Mouse (Mus musculus): ENCODE measurements around the gene Slc3a1. TPM values are rescaled to one million over a fixed set of nuclear protein-coding genes. Genes with fewer than 3 reads are reported as not detected.

Slc3a1 gene
- polyA plus RNA-seq, 1 experiment: 0.77 TPM

GRCm38 (mm10) chr17:85044466-85044865, 16.3 kb downstream of the Slc3a1 start:
- H3K27ac ChIP-seq (ENCODE audit: control insufficient read depth, insufficient read depth, low read depth, low read length): no peak overlapping the region
- no peaks in the 10 kb centered on the region for H3K27me3 ChIP-seq (ENCODE audit: control insufficient read depth, insufficient read depth, low read length)
- peak overlapping the region; percentile 62 for H3K4me3 ChIP-seq (ENCODE audit: control insufficient read depth, low read depth, low read length)
- H3K4me1 ChIP-seq (ENCODE audit: control insufficient read depth, insufficient read depth, low read length): no peaks in the 10 kb centered on the region
- no peaks in the 10 kb centered on the region for H3K36me3 ChIP-seq (ENCODE audit: control insufficient read depth, insufficient read depth, low read length)
- no peak for TF ChIP-seq CTCF (IDR thresholded peaks at IDR 0.05; ENCODE audit: control insufficient read depth, insufficient read depth, insufficient replicate concordance, low read depth, low read length)
- no peak for TF ChIP-seq POLR2A (IDR thresholded peaks at IDR 0.05; ENCODE audit: control insufficient read depth, low read depth, low read length)

- no peak for TF ChIP-seq CTCF (IDR thresholded peaks at IDR 0.05; ENCODE audit: control insufficient read depth, insufficient read depth, insufficient replicate concordance, low read depth, low read length)
- TF ChIP-seq POLR2A (IDR thresholded peaks at IDR 0.05; ENCODE audit: control insufficient read depth, low read depth, low read length): no peak
- no peaks in the 10 kb centered on the region for H3K36me3 ChIP-seq (ENCODE audit: control insufficient read depth, insufficient read depth, low read length)
- H3K4me1 ChIP-seq (ENCODE audit: control insufficient read depth, insufficient read depth, low read length): no peaks in the 10 kb centered on the region
- H3K4me3 ChIP-seq (ENCODE audit: control insufficient read depth, low read depth, low read length): no peak overlapping the region
- H3K27ac ChIP-seq (ENCODE audit: control insufficient read depth, insufficient read depth, low read depth, low read length): no peak overlapping the region
- no peaks in the 10 kb centered on the region for H3K27me3 ChIP-seq (ENCODE audit: control insufficient read depth, insufficient read depth, low read length)
Observed at GRCm38 (mm10) chr17:85045160-85045559, 17.0 kb downstream of the Slc3a1 start.

GRCm38 (mm10) chr17:85048379-85048778, 20.2 kb downstream of the Slc3a1 start:
- no peaks in the 10 kb centered on the region for H3K27me3 ChIP-seq (ENCODE audit: control insufficient read depth, insufficient read depth, low read length)
- H3K27ac ChIP-seq (ENCODE audit: control insufficient read depth, insufficient read depth, low read depth, low read length): no peak overlapping the region
- TF ChIP-seq POLR2A (IDR thresholded peaks at IDR 0.05; ENCODE audit: control insufficient read depth, low read depth, low read length) (no peak), CTCF (IDR thresholded peaks at IDR 0.05; ENCODE audit: control insufficient read depth, insufficient read depth, insufficient replicate concordance, low read depth, low read length) (no peak)

GRCm38 (mm10) chr17:85058276-85058675, 30.1 kb downstream of the Slc3a1 start:
- H3K36me3 ChIP-seq (ENCODE audit: control insufficient read depth, insufficient read depth, low read length): no peaks in the 10 kb centered on the region
- no peaks in the 10 kb centered on the region for H3K4me1 ChIP-seq (ENCODE audit: control insufficient read depth, insufficient read depth, low read length)
- H3K4me3 ChIP-seq (ENCODE audit: control insufficient read depth, low read depth, low read length): no peak overlapping the region
- TF ChIP-seq CTCF (IDR thresholded peaks at IDR 0.05; ENCODE audit: control insufficient read depth, insufficient read depth, insufficient replicate concordance, low read depth, low read length): no peak
- TF ChIP-seq POLR2A (IDR thresholded peaks at IDR 0.05; ENCODE audit: control insufficient read depth, low read depth, low read length): no peak
- no peak overlapping the region for H3K27ac ChIP-seq (ENCODE audit: control insufficient read depth, insufficient read depth, low read depth, low read length)
- no peaks in the 10 kb centered on the region for H3K27me3 ChIP-seq (ENCODE audit: control insufficient read depth, insufficient read depth, low read length)

More at GRCm38 (mm10) chr17:85048379-85048778, 20.2 kb downstream of the Slc3a1 start:
- no peak overlapping the region for H3K4me3 ChIP-seq (ENCODE audit: control insufficient read depth, low read depth, low read length)
- no peaks in the 10 kb centered on the region for H3K36me3 ChIP-seq (ENCODE audit: control insufficient read depth, insufficient read depth, low read length)
- no peaks in the 10 kb centered on the region for H3K4me1 ChIP-seq (ENCODE audit: control insufficient read depth, insufficient read depth, low read length)

DNA sequence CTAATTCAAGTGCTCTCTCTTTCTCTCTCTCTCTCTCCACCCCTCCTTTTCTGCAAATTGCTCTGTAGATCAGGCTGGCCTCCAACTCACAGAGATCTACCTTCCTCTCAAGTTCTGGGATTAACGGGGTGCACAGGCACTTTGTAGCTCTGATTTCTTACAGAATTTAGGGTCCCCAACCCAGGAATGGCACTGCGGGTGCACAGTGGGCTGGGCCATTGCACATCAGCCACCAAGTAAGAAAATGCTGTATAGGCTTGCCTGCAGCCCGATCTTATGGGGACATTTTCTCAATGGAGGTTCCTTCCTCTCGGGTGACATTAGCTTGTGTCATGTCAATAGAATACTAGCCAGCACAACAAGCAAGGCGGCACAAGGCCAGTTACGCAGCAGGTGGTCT, 31.0 kb downstream of the Slc3a1 start:
- TF ChIP-seq POLR2A (IDR thresholded peaks at IDR 0.05; ENCODE audit: control insufficient read depth, low read depth, low read length) (no peak), CTCF (IDR thresholded peaks at IDR 0.05; ENCODE audit: control insufficient read depth, insufficient read depth, insufficient replicate concordance, low read depth, low read length) (no peak)
- Histone ChIP-seq H3K4me3 (ENCODE audit: control insufficient read depth, low read depth, low read length) (no peak overlapping the region), H3K27me3 (ENCODE audit: control insufficient read depth, insufficient read depth, low read length) (no peaks in the 10 kb centered on the region), H3K27ac (ENCODE audit: control insufficient read depth, insufficient read depth, low read depth, low read length) (no peak overlapping the region), H3K4me1 (ENCODE audit: control insufficient read depth, insufficient read depth, low read length) (no peaks in the 10 kb centered on the region), H3K36me3 (ENCODE audit: control insufficient read depth, insufficient read depth, low read length) (peaks cover under 1% of the 10 kb centered on the region; the same call in 1 of the 2 replicates)

GRCm38 (mm10) chr17:85063560-85063959, 35.4 kb downstream of the Slc3a1 start:
- no peaks in the 10 kb centered on the region for H3K27me3 ChIP-seq (ENCODE audit: control insufficient read depth, insufficient read depth, low read length)
- TF ChIP-seq POLR2A (IDR thresholded peaks at IDR 0.05; ENCODE audit: control insufficient read depth, low read depth, low read length): no peak
- no peak for TF ChIP-seq CTCF (IDR thresholded peaks at IDR 0.05; ENCODE audit: control insufficient read depth, insufficient read depth, insufficient replicate concordance, low read depth, low read length)
- H3K4me3 ChIP-seq (ENCODE audit: control insufficient read depth, low read depth, low read length): no peak overlapping the region
- H3K36me3 ChIP-seq (ENCODE audit: control insufficient read depth, insufficient read depth, low read length): peaks cover 4% of the 10 kb centered on the region
- no peaks in the 10 kb centered on the region for H3K4me1 ChIP-seq (ENCODE audit: control insufficient read depth, insufficient read depth, low read length)
- H3K27ac ChIP-seq (ENCODE audit: control insufficient read depth, insufficient read depth, low read depth, low read length): no peak overlapping the region

- H3K36me3 ChIP-seq (ENCODE audit: control insufficient read depth, insufficient read depth, low read length): peaks cover 6% of the 10 kb centered on the region
- TF ChIP-seq CTCF (IDR thresholded peaks at IDR 0.05; ENCODE audit: control insufficient read depth, insufficient read depth, insufficient replicate concordance, low read depth, low read length) (no peak), POLR2A (IDR thresholded peaks at IDR 0.05; ENCODE audit: control insufficient read depth, low read depth, low read length) (no peak)
Observed at GRCm38 (mm10) chr17:85067331-85067730, 39.2 kb downstream of the Slc3a1 start.

DNA sequence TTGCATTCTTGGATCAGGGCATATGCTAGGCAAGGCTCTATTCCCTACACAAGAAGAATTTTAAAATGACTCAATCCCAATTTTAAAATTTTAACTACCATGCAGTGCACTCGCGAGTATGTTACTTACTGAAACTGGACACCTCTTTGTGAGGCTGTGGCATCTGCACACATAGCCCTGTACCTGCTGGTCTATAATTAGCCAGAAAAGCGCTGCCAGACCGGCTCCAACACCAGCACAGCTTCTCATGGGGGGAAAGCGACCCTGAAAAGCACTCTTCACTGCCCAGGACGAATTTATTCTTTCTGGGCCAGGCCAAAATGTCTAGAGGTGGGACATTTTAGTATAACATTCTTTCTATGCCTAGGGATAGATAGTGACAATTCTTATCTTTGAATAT, 42.5 kb downstream of the Slc3a1 start:
- H3K27ac ChIP-seq (ENCODE audit: control insufficient read depth, insufficient read depth, low read depth, low read length): no peak overlapping the region
- no peaks in the 10 kb centered on the region for H3K4me1 ChIP-seq (ENCODE audit: control insufficient read depth, insufficient read depth, low read length)
- no peaks in the 10 kb centered on the region for H3K27me3 ChIP-seq (ENCODE audit: control insufficient read depth, insufficient read depth, low read length)
- H3K4me3 ChIP-seq (ENCODE audit: control insufficient read depth, low read depth, low read length): no peak overlapping the region
- no peak for TF ChIP-seq CTCF (IDR thresholded peaks at IDR 0.05; ENCODE audit: control insufficient read depth, insufficient read depth, insufficient replicate concordance, low read depth, low read length)
- TF ChIP-seq POLR2A (IDR thresholded peaks at IDR 0.05; ENCODE audit: control insufficient read depth, low read depth, low read length): no peak
- H3K36me3 ChIP-seq (ENCODE audit: control insufficient read depth, insufficient read depth, low read length): peaks cover 4% of the 10 kb centered on the region

More at GRCm38 (mm10) chr17:85067331-85067730, 39.2 kb downstream of the Slc3a1 start:
- H3K27me3 ChIP-seq (ENCODE audit: control insufficient read depth, insufficient read depth, low read length): no peaks in the 10 kb centered on the region
- H3K27ac ChIP-seq (ENCODE audit: control insufficient read depth, insufficient read depth, low read depth, low read length): no peak overlapping the region
- no peaks in the 10 kb centered on the region for H3K4me1 ChIP-seq (ENCODE audit: control insufficient read depth, insufficient read depth, low read length)
- H3K4me3 ChIP-seq (ENCODE audit: control insufficient read depth, low read depth, low read length): no peak overlapping the region

Measured in testis, adult 2 months (tissue).